Mouse (Mus musculus) gastrocnemius, postnatal 14 days (tissue): ENCODE measurements at regions not wholly inside any gene's neighbourhood (a gene's known extent, or its start where the extent isn't known, plus 50 kb on each side); places are given as distances from the start of the nearest gene placed in this dataset.

ENCODE experiments used
- DNase-seq: peaks from one replicate; pipeline ENCODE4 v3.0.0; 2021; ENCODE audit warnings: mixed read lengths
- intact Hi-C: fragments of 180-260 bp; cut with DNase I; formaldehyde crosslinking; loops from one replicate; pipeline ENCODE4 v1.15.1; 2025; ENCODE audit warnings: low total_unique reads

DNA sequence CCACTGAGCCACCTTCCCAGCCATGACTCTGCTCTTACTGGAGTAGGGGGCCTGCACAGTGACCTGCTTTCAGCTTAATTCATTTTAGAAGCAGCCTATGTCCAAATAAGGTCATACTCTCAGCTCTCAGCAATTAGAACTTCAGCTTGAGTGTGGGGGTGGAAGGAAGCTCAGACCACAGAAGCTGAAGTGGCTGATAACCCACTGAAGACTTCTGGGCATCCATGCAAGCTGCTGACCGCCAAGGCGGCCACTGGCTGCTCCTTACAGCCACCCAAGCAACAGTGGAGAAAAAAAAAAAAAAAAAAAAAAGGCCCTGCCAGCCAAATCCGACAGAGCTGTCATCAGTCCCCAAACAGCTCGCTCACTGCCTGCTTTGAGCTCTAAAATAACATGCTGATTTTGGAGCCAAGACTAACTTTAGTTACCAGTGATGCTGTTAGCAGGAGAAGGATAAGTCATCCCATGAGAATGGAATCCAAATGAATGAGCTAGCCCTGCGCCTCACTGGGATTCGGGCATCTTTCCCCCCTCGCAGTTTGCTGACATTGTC lies 133.0 kb upstream of the Hs6st1 start:
- intact Hi-C loops: no loop called here
- DNase-seq: peak; percentile 26

DNA sequence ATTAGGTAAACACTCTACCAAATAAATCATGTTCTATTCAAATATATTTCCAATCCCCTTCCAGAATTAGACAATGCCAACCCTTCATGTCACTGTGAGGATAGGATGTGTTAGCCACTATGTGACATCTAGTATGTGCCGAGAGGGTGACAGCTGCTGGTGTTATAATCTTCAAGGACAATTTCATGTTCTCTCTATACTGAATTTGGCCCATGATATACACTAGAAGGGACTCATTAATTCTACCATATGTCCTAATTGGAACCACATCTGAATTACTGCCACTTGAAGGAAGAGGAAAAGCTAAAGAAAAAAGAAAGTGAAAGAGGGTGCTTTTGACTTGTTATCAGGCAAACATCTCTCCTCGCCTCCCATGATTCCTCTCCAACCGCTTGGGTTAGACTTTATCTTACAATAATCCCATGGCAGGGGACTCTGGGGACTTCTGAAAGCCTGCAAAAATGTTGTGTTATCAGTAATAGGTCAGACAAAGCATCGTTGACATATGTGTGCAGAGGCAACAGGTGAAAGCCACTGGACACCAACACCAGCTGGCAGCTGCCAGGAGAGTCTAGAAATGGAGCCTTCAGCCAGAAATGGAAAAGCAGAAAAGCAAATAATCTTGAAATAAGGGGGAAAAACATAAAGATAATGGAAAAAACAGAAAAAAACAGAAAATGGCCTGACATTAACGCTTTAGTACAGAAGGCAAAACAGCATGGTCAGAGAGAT lies 131.7 kb upstream of the Hs6st1 start:
- no peak for DNase-seq
- intact Hi-C loops: no loop called here

DNA sequence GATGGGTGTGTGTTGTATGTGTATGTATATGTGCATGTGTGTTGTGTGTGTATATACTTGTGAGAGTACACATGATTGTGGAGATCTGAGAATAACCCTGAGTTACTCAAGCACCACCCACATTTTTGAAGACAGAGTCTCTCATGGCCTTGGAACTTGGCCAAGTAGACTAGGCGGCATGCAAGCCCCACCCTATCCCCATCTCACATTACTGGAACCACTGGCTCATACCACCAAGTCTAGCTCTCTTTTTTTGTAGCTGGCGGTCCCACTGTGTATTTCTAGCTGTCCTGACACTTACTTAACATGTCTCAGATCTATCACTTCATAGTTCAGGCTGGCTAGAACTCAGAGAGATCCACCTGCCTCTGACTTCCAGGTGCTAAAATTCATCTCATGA lies 128.0 kb upstream of the Hs6st1 start:
- intact Hi-C loops: no loop called here
- DNase-seq: no peak

DNA sequence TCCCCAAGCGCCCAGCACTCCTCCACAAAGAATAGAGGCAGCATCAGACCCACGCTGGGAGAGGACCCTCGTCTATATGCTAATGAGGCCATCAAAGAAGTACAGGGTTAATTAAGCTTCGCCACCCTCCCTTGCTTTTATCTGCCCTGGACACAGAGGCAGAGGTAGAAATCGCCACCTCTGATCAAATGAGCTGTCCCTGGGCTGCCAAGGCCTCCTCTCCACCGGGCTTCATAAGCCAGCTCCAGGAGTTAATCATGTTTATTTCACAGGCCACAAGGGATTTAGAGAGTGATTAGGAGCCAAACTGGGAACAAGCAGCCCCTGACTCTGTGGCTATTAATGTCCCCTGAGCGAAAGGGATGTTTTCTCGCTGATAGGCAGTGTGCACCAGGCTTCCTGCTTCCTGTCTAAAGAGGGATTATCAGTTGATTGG lies 126.5 kb upstream of the Hs6st1 start:
- DNase-seq: no peak

DNA sequence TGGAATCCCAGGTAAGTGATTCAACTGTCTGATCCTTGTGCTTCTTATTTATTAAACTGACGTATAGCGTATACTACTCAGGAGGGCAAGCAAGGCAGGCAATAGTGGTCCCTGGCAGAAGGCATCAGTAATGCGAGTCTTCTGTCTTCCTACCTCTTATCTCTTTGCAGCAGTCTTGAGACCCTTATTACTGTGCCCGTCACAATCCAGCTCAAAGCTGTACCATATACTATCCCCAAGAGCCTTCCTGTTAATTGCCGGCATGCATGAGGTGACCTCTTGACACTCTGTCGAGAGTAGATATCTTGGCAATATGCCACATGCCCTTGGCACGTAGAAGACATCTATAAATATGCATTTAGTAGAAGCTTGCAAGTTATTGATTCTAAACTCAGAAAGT lies 126.0 kb upstream of the Hs6st1 start:
- DNase-seq: no peak
- intact Hi-C loops: no loop called here

More for the DNA sequence above, 126.5 kb upstream of the Hs6st1 start:
- intact Hi-C loops: no loop called here

DNA sequence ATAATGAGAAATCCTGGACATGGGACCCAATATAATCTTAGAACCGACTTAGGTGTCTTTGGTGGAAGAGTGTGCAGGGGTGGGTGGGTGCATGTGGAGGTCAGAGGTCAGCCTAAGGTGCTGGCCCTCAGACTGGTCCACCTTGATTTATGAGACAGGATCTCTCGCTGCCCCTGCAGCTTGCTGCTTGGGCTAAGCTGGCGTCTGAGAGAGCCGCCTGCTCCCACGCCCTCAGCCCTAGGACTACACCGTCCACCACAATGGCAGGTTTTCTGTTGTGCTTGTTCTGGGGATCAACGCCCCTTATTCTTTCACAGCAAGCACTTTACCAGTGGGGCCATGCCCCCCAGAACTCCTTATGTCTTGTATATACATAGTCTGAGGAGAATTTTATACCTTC lies 124.4 kb upstream of the Hs6st1 start:
- DNase-seq: no peak
- intact Hi-C loops: no loop called here

DNA sequence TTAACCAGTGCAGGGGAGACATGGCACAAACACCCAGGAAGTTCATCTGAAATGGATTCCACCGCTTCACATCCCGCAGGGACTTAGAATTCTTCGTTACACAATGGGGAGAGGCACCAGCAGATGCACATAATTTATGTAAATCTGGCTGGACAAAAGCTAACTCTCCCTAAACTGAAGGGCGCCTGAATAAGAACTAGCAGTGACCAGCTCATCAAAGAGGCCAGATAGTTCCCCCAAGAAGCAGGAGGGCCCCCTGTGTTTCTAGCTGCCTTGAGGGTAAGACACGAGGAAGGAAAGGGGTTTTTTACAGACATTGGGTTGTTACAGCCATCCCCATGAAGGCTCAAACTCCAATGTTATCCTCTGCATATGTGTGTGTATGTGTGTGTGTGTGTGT lies 123.8 kb upstream of the Hs6st1 start:
- DNase-seq: no peak
- intact Hi-C loops: no loop called here

DNA sequence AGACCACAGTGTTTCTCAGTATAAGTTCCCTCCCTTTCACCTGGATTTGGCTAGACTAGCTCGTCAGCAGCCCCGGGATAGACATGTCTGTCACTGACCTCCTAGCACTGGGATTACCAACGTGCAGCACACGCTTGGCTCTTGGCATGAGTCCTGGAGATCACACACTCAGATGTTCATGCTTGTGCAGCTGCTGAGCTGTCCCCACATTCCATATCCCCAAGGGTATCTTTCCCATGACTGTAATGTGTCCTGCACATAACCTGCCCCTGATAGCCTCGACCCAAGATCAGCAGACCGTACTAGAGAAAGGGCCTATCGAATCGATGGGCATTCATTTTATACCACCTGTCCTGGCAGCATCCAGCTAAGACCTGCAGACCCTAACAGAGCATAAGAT lies 123.4 kb upstream of the Hs6st1 start:
- DNase-seq: no peak
- intact Hi-C loops: no loop called here

DNA sequence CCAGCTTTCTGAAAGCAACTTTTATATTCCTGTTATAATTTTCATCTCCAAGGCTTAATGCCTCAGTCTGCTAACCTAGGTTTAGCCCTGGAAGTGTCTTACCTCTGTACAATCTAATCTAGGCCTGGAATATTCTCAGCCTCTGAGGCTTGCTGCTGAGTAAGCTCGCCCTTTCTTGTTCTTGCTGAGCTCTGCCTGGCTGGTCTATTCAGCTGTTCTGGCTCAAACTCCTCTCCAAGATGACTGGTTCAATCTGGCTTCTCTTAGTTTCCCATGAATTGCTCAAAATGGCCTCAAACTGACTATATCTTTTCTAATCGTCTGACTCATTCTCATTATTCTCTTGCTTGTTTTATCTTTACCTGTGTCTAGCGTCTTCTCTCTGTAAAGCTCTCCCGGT lies 122.6 kb upstream of the Hs6st1 start:
- intact Hi-C loops: no loop called here
- DNase-seq: no peak

DNA sequence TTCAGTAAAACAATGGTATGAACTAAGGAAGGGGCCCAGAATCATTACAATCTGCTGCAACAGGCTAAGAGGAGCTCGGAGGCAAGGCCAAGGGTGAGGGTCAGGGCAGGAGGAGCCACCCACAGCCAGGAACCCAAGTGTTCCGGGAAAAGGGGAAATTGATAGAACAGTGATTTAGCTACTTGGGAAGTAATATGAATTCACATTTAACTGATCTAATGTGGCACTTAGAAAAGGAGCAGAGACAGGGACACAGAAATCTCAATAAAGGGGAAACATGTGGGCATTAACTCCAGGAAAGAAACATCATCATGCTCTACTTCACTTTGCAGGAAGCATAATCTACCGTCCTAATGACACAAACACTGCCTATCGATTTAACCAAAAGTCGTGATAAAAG lies 120.1 kb upstream of the Hs6st1 start:
- intact Hi-C loops: no loop called here
- DNase-seq: no peak

DNA sequence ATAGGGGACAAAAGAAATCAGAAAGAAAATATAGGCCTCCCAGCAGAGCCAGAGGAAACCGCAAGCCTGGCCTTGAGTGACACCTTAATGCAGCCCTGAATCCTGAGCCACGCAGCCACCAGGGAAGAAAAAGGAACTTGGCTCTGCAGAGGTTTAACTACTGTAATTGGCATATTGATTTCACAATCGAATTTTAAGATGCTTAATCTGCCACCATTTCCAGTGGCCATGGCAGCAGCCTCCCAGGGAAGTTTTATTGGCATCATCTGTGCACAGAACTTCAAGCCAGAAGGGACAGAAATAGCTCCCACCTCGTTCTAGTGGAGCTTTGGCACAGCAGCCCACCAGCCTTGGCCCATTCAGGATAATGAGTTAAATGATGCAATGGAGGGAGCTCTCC lies 117.1 kb upstream of the Hs6st1 start:
- DNase-seq: no peak
- intact Hi-C loops: no loop called here

DNA sequence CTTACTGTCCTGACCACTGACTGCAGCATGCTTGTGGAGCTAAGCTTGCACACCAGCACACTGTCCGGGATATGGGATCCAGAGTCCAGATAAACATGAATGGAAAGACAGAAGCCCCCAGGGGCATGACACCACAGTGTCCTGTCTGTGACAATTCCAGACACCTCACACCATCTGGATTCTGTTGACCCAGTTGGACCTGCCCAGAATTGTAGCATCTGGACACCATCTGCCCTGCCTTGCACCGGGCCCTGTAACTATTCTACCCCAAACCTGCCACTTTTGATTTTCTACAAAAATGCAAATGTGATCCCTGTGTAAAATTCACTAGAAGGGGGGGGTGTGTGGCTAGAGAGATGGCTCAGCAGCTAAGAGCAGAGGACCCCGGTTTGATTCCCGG lies 114.5 kb upstream of the Hs6st1 start:
- intact Hi-C loops: no loop called here
- no peak for DNase-seq

DNA sequence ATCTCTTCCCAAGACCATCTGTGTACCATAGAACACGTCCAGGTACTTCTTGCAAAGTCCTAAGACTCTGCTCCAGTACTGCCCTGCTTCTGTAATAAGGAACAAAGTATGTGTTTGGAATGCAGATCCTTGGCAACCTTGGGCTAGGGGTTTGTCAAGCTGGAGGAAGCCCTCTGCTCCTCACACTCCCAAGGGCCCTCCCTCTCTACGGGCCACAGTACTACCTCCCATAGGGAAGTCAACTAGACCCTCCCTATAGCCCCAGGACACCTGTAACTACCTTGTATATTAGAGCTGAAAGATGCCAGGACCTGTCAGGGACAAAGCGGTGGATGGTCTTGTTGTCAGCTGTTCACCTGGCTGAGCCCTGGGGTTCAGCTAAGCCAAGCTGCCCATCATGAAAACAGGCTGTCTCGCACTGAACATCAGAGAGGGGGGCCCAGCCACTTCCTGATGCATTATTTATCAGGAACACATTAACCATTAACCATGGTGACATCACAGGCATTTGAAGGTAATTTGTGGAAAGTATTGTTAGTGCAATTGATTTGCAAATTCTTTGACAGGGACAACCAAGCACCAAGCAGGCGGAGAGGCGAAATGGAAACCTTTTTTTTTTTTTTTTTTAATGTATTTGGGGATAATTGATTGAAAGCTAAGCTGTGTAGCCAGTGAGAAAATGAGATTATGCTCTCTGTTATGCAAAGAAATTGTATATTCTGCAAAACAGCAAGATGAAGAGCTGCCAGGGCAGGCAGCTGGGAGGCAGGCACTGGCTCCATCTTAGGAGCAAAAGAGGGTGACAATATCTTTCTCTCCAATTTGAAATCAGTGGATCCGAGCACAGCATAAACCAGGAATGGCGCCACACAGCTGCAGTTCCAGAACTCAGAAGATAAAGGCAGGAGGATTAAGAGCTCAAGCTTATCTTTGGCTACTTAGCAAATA lies 110.5 kb upstream of the Hs6st1 start:
- intact Hi-C loops: no loop called here
- DNase-seq: no peak

DNA sequence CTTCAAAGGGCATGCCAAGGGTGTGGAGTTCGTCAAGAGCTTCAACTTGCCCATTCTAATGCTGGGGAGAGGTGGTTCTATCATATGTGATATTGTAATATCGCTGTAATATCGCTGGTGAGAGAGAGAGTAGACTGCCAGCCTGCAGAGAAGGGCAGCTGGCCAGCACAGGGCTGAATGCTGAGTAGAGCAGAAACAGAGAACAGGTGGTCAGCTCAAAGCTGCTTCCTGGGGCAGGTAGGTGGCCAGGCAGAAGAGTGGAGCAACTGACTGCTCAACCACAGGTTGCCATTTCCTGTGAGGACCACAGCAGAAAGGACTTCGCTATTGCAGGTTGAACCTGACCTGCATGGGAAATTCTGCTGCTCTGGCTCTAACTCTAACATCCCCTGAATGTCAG lies 108.5 kb upstream of the Hs6st1 start:
- DNase-seq: no peak
- intact Hi-C loops: no loop called here

DNA sequence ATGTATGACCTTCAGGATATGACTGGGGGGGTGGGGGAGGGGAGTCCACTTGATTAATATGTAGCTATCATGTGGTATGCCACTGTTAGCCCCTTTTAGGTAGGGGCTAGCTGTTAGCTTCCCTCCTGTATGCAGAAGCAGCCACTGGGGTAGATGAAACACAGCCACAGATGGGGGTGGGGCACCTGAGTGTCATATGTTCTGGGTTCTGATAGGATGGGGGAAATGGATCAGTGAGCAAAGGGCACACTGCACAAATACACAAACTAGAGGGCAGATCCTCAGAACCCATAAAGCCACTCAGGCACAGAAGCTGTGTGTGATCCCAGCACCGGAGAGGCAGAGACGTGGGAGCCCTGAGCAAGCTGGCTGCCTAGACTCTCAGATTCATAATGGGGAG lies 107.4 kb upstream of the Hs6st1 start:
- intact Hi-C loops: no loop called here
- no peak for DNase-seq

DNA sequence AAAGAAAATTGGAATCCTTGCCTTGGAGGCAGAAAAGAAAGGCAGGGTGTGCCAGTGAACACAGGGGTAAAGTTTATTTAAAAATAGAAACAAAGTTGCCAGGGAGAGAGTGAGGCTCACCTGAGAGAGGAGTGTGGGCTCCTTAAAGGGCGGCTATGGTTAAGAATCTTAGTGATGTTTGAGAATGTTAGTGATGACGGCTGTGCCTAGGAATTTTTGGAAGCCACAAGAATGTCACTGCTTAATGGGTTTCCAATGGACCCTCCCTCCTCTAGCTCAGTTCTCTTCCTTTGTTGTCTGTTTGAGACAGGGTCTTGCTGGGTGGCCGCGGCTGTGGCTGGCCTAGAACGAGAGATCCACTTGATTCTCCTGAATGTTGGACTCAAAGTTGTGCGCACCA lies 106.3 kb upstream of the Hs6st1 start:
- intact Hi-C loops: no loop called here
- DNase-seq: no peak

DNA sequence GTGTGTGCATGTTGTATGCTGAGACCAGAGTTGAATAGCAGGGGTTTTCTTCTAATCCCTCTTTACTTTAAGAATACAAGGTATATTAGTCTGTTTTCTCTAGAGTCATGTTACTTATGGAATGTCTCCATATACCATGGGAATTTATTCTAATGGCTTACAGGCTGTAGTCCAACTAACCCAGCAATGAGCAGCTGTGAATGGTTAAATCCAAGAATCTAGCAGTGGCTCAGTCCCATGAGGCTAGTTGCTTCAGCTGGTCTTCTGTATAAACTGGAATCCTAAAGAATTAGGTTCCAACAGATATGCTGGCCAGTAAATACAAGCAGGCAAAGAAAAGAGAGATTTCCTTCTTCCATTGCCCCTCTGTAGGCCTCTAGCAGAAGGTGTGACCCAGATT lies 99.7 kb upstream of the Hs6st1 start:
- DNase-seq: no peak
- intact Hi-C loops: no loop called here

DNA sequence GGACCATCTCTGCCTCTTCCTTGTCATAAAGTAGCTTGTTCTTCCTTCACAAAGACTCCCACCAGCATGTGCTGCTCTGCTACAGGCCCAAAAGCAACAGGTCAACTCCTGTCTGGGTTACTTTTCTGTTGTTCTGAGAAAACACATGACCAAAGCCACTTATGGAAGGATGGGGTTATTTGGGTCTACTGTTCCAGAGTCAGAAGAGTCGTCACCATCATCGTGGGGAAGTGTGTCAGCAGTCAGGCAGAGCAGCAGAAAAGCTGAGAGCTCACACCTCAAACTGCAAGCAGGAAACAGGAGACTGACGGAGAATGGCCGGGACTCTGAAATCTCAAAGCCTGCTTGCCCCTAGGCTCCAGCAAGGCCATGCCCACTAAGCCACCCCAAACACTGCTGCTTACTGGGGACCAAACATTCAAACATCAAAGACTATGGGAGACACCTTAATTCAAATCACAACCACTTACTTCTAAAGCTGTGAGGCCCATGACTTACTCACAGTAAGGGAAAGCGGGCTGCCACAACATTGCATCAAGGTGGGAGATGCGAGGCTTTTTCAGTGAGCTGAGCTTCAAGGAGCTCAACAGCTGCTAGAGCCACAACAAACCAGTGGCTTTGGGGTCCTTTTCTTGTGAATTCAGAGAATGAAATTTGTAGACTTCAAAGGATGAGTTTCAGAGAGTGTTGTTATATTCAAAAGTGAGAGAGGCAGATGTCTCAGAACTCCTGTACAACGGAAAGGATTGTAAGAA lies 96.6 kb upstream of the Hs6st1 start:
- no peak for DNase-seq
- intact Hi-C loops: no loop called here

DNA sequence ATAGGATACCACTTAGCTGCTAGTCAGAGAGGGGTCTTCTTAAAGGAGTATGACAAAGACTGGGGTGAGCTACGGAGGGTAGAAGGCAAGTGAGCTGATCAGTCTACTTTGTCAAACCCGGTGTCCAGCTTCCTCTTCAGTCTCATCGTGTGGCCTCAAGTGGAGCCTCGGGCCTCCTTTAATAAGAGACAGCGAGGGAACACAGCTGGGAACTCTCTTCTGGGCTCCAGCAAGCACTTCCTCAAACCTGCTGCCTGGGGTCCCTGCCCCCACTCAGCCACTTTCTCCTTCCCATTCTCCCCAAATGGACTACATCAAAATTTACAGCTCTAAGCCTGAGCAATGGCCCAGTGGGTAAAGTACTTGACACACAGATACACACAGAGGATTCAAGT lies 96.0 kb upstream of the Hs6st1 start:
- intact Hi-C loops: no loop called here
- DNase-seq: no peak

DNA sequence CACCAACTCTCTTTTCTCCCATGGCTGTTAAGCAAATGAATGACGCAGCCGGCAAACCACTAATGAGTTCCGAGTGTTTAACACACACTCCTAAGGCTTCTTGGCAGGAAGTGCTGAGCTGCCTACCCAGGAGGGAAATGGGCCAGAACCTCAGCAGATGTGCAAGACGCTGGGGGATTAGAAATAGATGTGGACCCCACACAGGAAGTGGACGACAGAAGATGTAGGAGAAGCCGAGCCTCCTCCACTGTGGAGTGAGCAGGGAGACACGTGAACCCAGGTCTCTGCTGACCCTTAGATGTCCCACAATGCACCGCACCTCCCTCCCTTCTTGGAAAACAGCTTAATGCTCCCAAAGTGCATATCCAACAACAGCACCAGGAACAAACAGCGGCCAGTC lies 94.8 kb upstream of the Hs6st1 start:
- intact Hi-C loops: no loop called here
- peak; percentile 40 for DNase-seq
